Mouse (Mus musculus): ENCODE results near the gene Prph2.

Prph2 gene

GRCm38 (mm10) chr17:46895426-46895825 is 14.8 kb upstream of the Prph2 start:
- DNase-seq = peak; percentile 42

GRCm38 (mm10) chr17:46897221-46897950 is 12.9 kb upstream of the Prph2 start:
- peak; percentile 76 for DNase-seq

- DNase-seq = no peak
These were observed 9.3 kb upstream of the Prph2 start for GRCm38 (mm10) chr17:46900941-46901340.

- peak; percentile 87 for DNase-seq
These were observed 6.3 kb upstream of the Prph2 start for GRCm38 (mm10) chr17:46903876-46904490.

- no peak for DNase-seq
These were observed 2.1 kb downstream of the Prph2 start for GRCm38 (mm10) chr17:46912331-46912730.

GRCm38 (mm10) chr17:46915129-46915528 is 4.9 kb downstream of the Prph2 start:
- no peak for DNase-seq

GRCm38 (mm10) chr17:46918951-46919350 is 8.7 kb downstream of the Prph2 start:
- DNase-seq = no peak

GRCm38 (mm10) chr17:46920855-46921254 is 10.6 kb downstream of the Prph2 start:
- peak; percentile 64 for DNase-seq

GRCm38 (mm10) chr17:46926192-46926591 is 15.9 kb downstream of the Prph2 start:
- no peak for DNase-seq

GRCm38 (mm10) chr17:46926941-46927340 is 16.7 kb downstream of the Prph2 start:
- no peak for DNase-seq

- no peak for DNase-seq
These were observed 17.5 kb downstream of the Prph2 start for GRCm38 (mm10) chr17:46927781-46928180.

GRCm38 (mm10) chr17:46929277-46929676 is 19.0 kb downstream of the Prph2 start:
- no peak for DNase-seq

- DNase-seq = no peak
These were observed 19.6 kb downstream of the Prph2 start for GRCm38 (mm10) chr17:46929897-46930296.

GRCm38 (mm10) chr17:46932961-46933360 is 22.7 kb downstream of the Prph2 start:
- DNase-seq = no peak

GRCm38 (mm10) chr17:46933557-46934348 is 23.5 kb downstream of the Prph2 start:
- DNase-seq = peak; percentile 81

GRCm38 (mm10) chr17:46940461-46940860 is 30.2 kb downstream of the Prph2 start:
- DNase-seq = no peak

- no peak for DNase-seq
These were observed 32.2 kb downstream of the Prph2 start for GRCm38 (mm10) chr17:46942421-46942820.

- no peak for DNase-seq
These were observed 36.0 kb downstream of the Prph2 start for GRCm38 (mm10) chr17:46946276-46946675.

- no peak for DNase-seq
These were observed 47.8 kb downstream of the Prph2 start for GRCm38 (mm10) chr17:46958045-46958444.

GRCm38 (mm10) chr17:46960216-46960615 is 50.0 kb downstream of the Prph2 start:
- DNase-seq = no peak

- no peak for DNase-seq
These were observed 51.9 kb downstream of the Prph2 start for GRCm38 (mm10) chr17:46962153-46962552.

GRCm38 (mm10) chr17:46963186-46963585 is 52.9 kb downstream of the Prph2 start:
- no peak for DNase-seq

GRCm38 (mm10) chr17:46966892-46967291 is 56.6 kb downstream of the Prph2 start:
- DNase-seq = no peak

GRCm38 (mm10) chr17:46972603-46973002 is 62.3 kb downstream of the Prph2 start:
- DNase-seq = no peak
